Mouse (Mus musculus) bone marrow, adult 2 months (tissue): ENCODE measurements at regions not wholly inside any gene's neighbourhood (a gene's known extent, or its start where the extent isn't known, plus 50 kb on each side); places are given as distances from the start of the nearest gene placed in this dataset.

ENCODE experiments used
- CTCF ChIP-seq: fragments of 200-500 bp; IDR thresholded peaks from 2 replicates; pipeline ENCODE4 v1.5.1; 2011; ENCODE audit warnings: low read length, control low read depth; ENCODE audit not compliant: control insufficient read depth, insufficient read depth
- POLR2A ChIP-seq: fragments of 200-500 bp; IDR thresholded peaks from 2 replicates; pipeline ENCODE4 v1.6.1; 2011; ENCODE audit warnings: low read depth, mild to moderate bottlenecking, control low read depth, low read length, borderline replicate concordance; ENCODE audit not compliant: control insufficient read depth

DNA sequence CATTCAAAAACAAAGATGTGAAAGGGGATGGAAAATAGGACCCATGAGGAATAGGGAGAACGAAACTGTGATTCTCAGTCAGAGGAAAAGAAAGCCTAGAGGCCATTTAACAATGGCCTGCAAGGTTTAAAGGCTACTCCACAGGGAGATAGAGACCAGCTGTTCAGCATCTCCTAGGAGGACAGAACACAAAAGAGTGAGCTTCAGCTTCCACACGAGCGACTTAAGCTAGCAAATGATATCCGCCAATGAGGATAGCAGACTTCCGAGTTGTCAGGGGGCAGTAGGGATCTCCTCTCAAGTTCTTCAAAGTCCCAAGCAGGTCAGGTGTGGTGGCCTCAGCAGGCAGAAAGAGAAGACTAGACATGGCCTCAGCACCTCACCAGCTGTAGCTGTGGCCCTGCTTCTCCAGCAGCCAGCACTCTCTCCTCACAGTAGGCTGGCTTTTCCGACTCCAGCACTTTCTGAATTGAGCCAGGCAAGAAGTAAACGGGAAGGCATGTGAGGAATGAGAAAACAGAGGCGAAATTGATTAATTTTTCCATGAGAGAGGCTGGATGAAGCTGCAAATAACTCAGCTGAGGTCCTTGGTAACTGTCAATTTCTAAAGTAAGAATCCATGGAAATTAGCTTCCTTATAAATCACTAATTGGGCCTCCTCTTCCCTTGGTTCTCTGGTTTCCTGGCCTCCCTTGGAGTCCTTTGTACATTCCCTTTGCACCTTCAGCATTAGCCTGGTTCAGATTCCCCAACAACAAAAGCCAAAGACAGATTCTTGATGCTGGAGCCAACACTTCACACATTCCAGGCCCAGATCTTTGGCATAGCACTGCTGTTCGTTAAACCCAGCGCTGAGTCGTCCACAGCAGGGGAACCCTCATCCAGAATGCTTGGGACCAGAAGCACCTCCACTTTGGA, 115.7 kb downstream of the H2al2a start:
- TF ChIP-seq CTCF (no peak), POLR2A (no peak)
